ENCODE assay signal across 19 mouse cellular contexts in genomic region chr16:9616807-9617206, GRCm38 (mm10).
"Had no signal": no experiment of that assay in that cellular context is flagged by ENCODE, and none has a peak within 500 bp of the region (broad histone marks: within the 10 kb centered on the region; RNA-seq: fewer than 3 reads in every experiment).

No protein-coding gene starts in this region.

- DNase-seq: gastrocnemius, adult 2 months; gastrocnemius, postnatal 14 days; gastrocnemius, postnatal 36 days; heart, adult 11 months; heart, adult 2 months; heart, postnatal 10 days; heart, postnatal 4 days; kidney, adult 18-20 months; kidney, adult 8-10 months; kidney, postnatal 10 days; kidney, postnatal 25 days; kidney, postnatal 4 days; liver; liver, embryonic 13.5 days had no signal

- ATAC-seq: forebrain, embryonic 16.5 days; hindbrain, embryonic 16.5 days; inflammation-experienced regulatory T-cells, adult 6 months; intestine, embryonic 15.5 days; intestine, postnatal 0 days had no signal
